8 mouse cellular contexts compared by ENCODE assay signal in genomic region chr3:88531348-88532298, GRCm38 (mm10). TPM values are rescaled to one million over a fixed set of nuclear protein-coding genes. Genes with fewer than 3 reads are reported as not detected.
DNase-seq lines count a peak whose midpoint lies in the region; ATAC-seq and TF ChIP-seq lines count a peak whose summit lies in the region.

No protein-coding gene starts in this region.

- peak overlapping the region; percentile 78 for H3K4me3 ChIP-seq in embryonic facial prominence, embryonic 13.5 days
- H3K4me3 ChIP-seq in limb, embryonic 15.5 days = peak overlapping the region; percentile 82
- peak overlapping the region; percentile 48 for H3K4me3 ChIP-seq in midbrain, postnatal 0 days (ENCODE audit: low read depth, low read length)

- H3K4me2 ChIP-seq in embryonic facial prominence, embryonic 13.5 days = peak overlapping the region; percentile 84
- H3K4me2 ChIP-seq in limb, embryonic 15.5 days = peak overlapping the region; percentile 79
- peak overlapping the region; percentile 84 for H3K4me2 ChIP-seq in midbrain, postnatal 0 days (ENCODE audit: low read depth, low read length, poor library complexity, severe bottlenecking)

- DNase-seq in 3134 (ENCODE audit: extremely low read depth, insufficient read length, low spot score) = peak; percentile 92
- DNase-seq in adrenal gland, postnatal 25 days = peak; percentile 87
- DNase-seq in heart, adult 8-10 months (ENCODE audit: low spot score) = peak; percentile 86
- DNase-seq in kidney, adult 9 months = peak; percentile 82
- DNase-seq in midbrain, postnatal 0 days (ENCODE audit: low spot score) = peak; percentile 91
- peak; percentile 78 to 82 for DNase-seq in spleen, postnatal 36 days (ENCODE audit: low spot score in 2 of 2)

- WGBS in embryonic facial prominence, embryonic 13.5 days = under 1% methylated on average over 60 of the region's 63 CpGs
- under 1% methylated on average over 60 of the region's 63 CpGs for WGBS in limb, embryonic 15.5 days
- WGBS in midbrain, postnatal 0 days = 1% methylated on average over 42 of the region's 63 CpGs

- no peaks in the 10 kb centered on the region for H3K27me3 ChIP-seq in embryonic facial prominence, embryonic 13.5 days
- H3K27me3 ChIP-seq in limb, embryonic 15.5 days = no peaks in the 10 kb centered on the region
- H3K27me3 ChIP-seq in midbrain, postnatal 0 days (ENCODE audit: insufficient read depth, low read length) = no peaks in the 10 kb centered on the region

- ATAC-seq in embryonic facial prominence, embryonic 13.5 days (ENCODE audit: insufficient number of reproducible peaks, insufficient read depth, low FRiP score, low TSS enrichment, low read depth) = peak; percentile 73
- ATAC-seq in limb, embryonic 15.5 days (ENCODE audit: insufficient number of reproducible peaks, low FRiP score, low TSS enrichment, low read depth) = peak; percentile 85
- ATAC-seq in midbrain, postnatal 0 days (ENCODE audit: low FRiP score) = peak; percentile 78

- no peaks in the 10 kb centered on the region for H3K9me3 ChIP-seq in embryonic facial prominence, embryonic 13.5 days
- H3K9me3 ChIP-seq in limb, embryonic 15.5 days = no peaks in the 10 kb centered on the region
- H3K9me3 ChIP-seq in midbrain, postnatal 0 days (ENCODE audit: low read length) = no peaks in the 10 kb centered on the region

- no peak for TF ChIP-seq CTCF in midbrain, postnatal 0 days (IDR thresholded peaks at IDR 0.05)

- H3K27ac ChIP-seq in embryonic facial prominence, embryonic 13.5 days = peak overlapping the region; percentile 99
- peak overlapping the region; percentile 97 for H3K27ac ChIP-seq in limb, embryonic 15.5 days
- peak overlapping the region; percentile 84 for H3K27ac ChIP-seq in midbrain, postnatal 0 days (ENCODE audit: low read depth, low read length)

- H3K36me3 ChIP-seq in embryonic facial prominence, embryonic 13.5 days = peaks cover 15% of the 10 kb centered on the region
- H3K36me3 ChIP-seq in limb, embryonic 15.5 days = peaks cover 12% of the 10 kb centered on the region
- H3K36me3 ChIP-seq in midbrain, postnatal 0 days (ENCODE audit: insufficient read depth, low read length) = peaks cover 6% of the 10 kb centered on the region; the same call in 1 of the 2 replicates

- peaks cover 64% of the 10 kb centered on the region for H3K4me1 ChIP-seq in embryonic facial prominence, embryonic 13.5 days
- peaks cover 68% of the 10 kb centered on the region for H3K4me1 ChIP-seq in limb, embryonic 15.5 days
- peaks cover 32% of the 10 kb centered on the region for H3K4me1 ChIP-seq in midbrain, postnatal 0 days (ENCODE audit: insufficient read depth, low read length)

- peak overlapping the region; percentile 99 for H3K9ac ChIP-seq in embryonic facial prominence, embryonic 13.5 days
- H3K9ac ChIP-seq in limb, embryonic 15.5 days = peak overlapping the region; percentile 83
- peak overlapping the region; percentile 70 for H3K9ac ChIP-seq in midbrain, postnatal 0 days (replicated peaks; ENCODE audit: low read length, poor library complexity, severe bottlenecking)

RNA-seq across cellular contexts. Expression of gene Mex3a, which starts 0.6 kb away (rescaled TPM):
- 3.3 and 3.5 TPM in 2 replicates for total RNA-seq in adrenal gland, postnatal 25 days (2021)
- 32.2 and 33.4 TPM in 2 replicates for polyA plus RNA-seq in embryonic facial prominence, embryonic 13.5 days (2015; fragmentation: Nextera tagmentation; extraction: Ambion mirVana)
- under 1 TPM; 0.28 to 0.44 (median 0.33) TPM for total RNA-seq in heart, adult 8-10 months (2022)
- polyA plus RNA-seq in limb, embryonic 15.5 days (2015; fragmentation: Nextera tagmentation; extraction: Ambion mirVana) = 17.6 and 21.0 TPM in 2 replicates
- 56.9 and 58.2 TPM in 2 replicates for total RNA-seq in midbrain, postnatal 0 days (2014; rRNA removed)
- polyA plus RNA-seq in midbrain, postnatal 0 days (2015; fragmentation: Nextera tagmentation; extraction: Ambion mirVana) = 15.4 and 16.1 TPM in 2 replicates

RNA-seq across cellular contexts. Expression of gene Rab25, which starts 16.5 kb away (rescaled TPM):
- total RNA-seq in adrenal gland, postnatal 25 days (2021) = not detected in 2 replicates
- polyA plus RNA-seq in embryonic facial prominence, embryonic 13.5 days (2015; fragmentation: Nextera tagmentation; extraction: Ambion mirVana) = 18.6 and 19.5 TPM in 2 replicates
- total RNA-seq in heart, adult 8-10 months (2022) = not detected
- polyA plus RNA-seq in limb, embryonic 15.5 days (2015; fragmentation: Nextera tagmentation; extraction: Ambion mirVana) = 144 and 148 TPM in 2 replicates
- 0.60 TPM in 1 of 2 replicates, not detected in the other for total RNA-seq in midbrain, postnatal 0 days (2014; rRNA removed)
- 0.46 TPM in 1 of 2 replicates, not detected in the other for polyA plus RNA-seq in midbrain, postnatal 0 days (2015; fragmentation: Nextera tagmentation; extraction: Ambion mirVana)

RNA-seq across cellular contexts. Expression of gene Lamtor2, which starts 21.3 kb away (rescaled TPM):
- 148 and 150 TPM in 2 replicates for total RNA-seq in adrenal gland, postnatal 25 days (2021)
- polyA plus RNA-seq in embryonic facial prominence, embryonic 13.5 days (2015; fragmentation: Nextera tagmentation; extraction: Ambion mirVana) = 164 and 169 TPM in 2 replicates
- 100 to 1,000 TPM; 104 to 116 (median 107) TPM for total RNA-seq in heart, adult 8-10 months (2022)
- polyA plus RNA-seq in limb, embryonic 15.5 days (2015; fragmentation: Nextera tagmentation; extraction: Ambion mirVana) = 194 and 207 TPM in 2 replicates
- total RNA-seq in midbrain, postnatal 0 days (2014; rRNA removed) = 46.7 and 66.0 TPM in 2 replicates
- 187 and 205 TPM in 2 replicates for polyA plus RNA-seq in midbrain, postnatal 0 days (2015; fragmentation: Nextera tagmentation; extraction: Ambion mirVana)

RNA-seq across cellular contexts. Expression of gene Lmna, which starts 21.9 kb away (rescaled TPM):
- total RNA-seq in adrenal gland, postnatal 25 days (2021) = 90.6 and 91.1 TPM in 2 replicates
- 311 and 321 TPM in 2 replicates for polyA plus RNA-seq in embryonic facial prominence, embryonic 13.5 days (2015; fragmentation: Nextera tagmentation; extraction: Ambion mirVana)
- total RNA-seq in heart, adult 8-10 months (2022) = 100 to 1,000 TPM; 112 to 127 (median 118) TPM
- 635 and 751 TPM in 2 replicates for polyA plus RNA-seq in limb, embryonic 15.5 days (2015; fragmentation: Nextera tagmentation; extraction: Ambion mirVana)
- total RNA-seq in midbrain, postnatal 0 days (2014; rRNA removed) = 57.6 and 75.0 TPM in 2 replicates
- 74.1 and 77.2 TPM in 2 replicates for polyA plus RNA-seq in midbrain, postnatal 0 days (2015; fragmentation: Nextera tagmentation; extraction: Ambion mirVana)

RNA-seq across cellular contexts. Expression of gene Ubqln4, which starts 21.9 kb away (rescaled TPM):
- total RNA-seq in adrenal gland, postnatal 25 days (2021) = 74.3 and 87.0 TPM in 2 replicates
- polyA plus RNA-seq in embryonic facial prominence, embryonic 13.5 days (2015; fragmentation: Nextera tagmentation; extraction: Ambion mirVana) = 43.0 and 44.6 TPM in 2 replicates
- total RNA-seq in heart, adult 8-10 months (2022) = 10 to 100 TPM; 68.8 to 90.5 (median 77.6) TPM
- polyA plus RNA-seq in limb, embryonic 15.5 days (2015; fragmentation: Nextera tagmentation; extraction: Ambion mirVana) = 39.6 and 44.1 TPM in 2 replicates
- total RNA-seq in midbrain, postnatal 0 days (2014; rRNA removed) = 103 and 120 TPM in 2 replicates
- 29.7 and 30.4 TPM in 2 replicates for polyA plus RNA-seq in midbrain, postnatal 0 days (2015; fragmentation: Nextera tagmentation; extraction: Ambion mirVana)

Comparison
In these comparisons a context has a peak if more than half of its experiments do, and no peak if none do; other contexts are left out.
1. Peak in every context shown above with its lines: DNase-seq, ATAC-seq, H3K4me3 ChIP-seq and H3K27ac ChIP-seq.
2. RNA of gene Mex3a, which starts 0.6 kb away (total RNA-seq): 56.9 to 58.2 TPM in midbrain, postnatal 0 days; 3.3 to 3.5 TPM in adrenal gland, postnatal 25 days and 0.28 to 0.44 TPM in heart, adult 8-10 months; every median in the first group is over 10 times any median in the second.